Mouse (Mus musculus) gastrocnemius, adult 18-20 months (tissue): Measurements from ENCODE around the gene 4930556J24Rik. TPM values are rescaled to one million over a fixed set of nuclear protein-coding genes. Genes with fewer than 3 reads are reported as not detected.
"Not testable (repeated sequence)": the region's sequence is repeated elsewhere in the genome, so short reads cannot be mapped to it uniquely, and the experiment has no call there.

Experiments used
- DNase-seq: peaks from one replicate; pipeline ENCODE4 v3.0.0; 2021; ENCODE audit warnings: low spot score
- total RNA-seq, 2 experiments: library from RNA; stranded (reverse); gene quantifications; 2 replicates each; pipeline ENCODE4 v1.2.3; 2021

The 4930556J24Rik gene
- total RNA-seq, 2 experiments from 2014 or later = not detected

- DNase-seq = no peak
Measured at GRCm38 (mm10) chr11:3973081-3973480, 3.5 kb downstream of the 4930556J24Rik start.

GRCm38 (mm10) chr11:3970361-3970760, 6.2 kb downstream of the 4930556J24Rik start:
- DNase-seq = no peak

GRCm38 (mm10) chr11:3969837-3970236, 6.7 kb downstream of the 4930556J24Rik start:
- DNase-seq = no peak

DNA sequence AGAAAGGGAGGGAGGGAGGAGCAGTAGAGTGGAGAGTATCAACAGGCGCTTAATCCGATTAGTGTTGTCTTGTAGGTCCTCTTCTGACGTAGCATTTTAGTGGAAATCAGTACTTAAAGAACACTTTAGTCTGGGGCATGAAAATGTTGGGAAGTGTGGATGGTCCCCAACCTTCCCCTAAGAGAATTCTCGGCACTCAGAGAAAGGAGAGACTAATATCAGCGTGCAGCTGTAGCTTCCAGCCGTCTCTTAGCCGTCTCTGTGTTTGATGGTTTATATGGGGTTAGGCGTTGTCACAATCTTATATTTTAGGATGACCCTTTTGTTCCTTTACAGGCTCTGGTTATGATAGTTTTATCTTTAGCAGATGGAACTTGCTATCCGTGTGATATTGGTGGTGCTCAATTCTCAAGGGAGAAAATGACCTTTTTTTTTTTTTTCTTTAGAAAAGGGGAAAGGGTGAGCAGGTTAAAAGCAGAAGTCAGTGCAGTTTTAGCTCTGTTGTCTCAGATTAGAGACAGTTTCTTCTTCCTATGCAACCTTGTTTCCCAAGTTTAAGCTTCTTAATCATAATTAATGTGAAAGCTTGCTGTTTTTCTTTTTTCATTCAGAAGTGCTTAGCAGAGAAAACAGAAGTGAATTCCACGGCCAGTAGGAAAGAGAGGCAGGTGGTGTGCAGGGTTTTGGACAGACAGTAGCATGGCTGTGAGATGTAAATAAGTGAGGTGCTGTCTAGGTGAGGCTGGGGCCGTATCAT, 12.0 kb downstream of the 4930556J24Rik start:
- DNase-seq = no peak

DNA sequence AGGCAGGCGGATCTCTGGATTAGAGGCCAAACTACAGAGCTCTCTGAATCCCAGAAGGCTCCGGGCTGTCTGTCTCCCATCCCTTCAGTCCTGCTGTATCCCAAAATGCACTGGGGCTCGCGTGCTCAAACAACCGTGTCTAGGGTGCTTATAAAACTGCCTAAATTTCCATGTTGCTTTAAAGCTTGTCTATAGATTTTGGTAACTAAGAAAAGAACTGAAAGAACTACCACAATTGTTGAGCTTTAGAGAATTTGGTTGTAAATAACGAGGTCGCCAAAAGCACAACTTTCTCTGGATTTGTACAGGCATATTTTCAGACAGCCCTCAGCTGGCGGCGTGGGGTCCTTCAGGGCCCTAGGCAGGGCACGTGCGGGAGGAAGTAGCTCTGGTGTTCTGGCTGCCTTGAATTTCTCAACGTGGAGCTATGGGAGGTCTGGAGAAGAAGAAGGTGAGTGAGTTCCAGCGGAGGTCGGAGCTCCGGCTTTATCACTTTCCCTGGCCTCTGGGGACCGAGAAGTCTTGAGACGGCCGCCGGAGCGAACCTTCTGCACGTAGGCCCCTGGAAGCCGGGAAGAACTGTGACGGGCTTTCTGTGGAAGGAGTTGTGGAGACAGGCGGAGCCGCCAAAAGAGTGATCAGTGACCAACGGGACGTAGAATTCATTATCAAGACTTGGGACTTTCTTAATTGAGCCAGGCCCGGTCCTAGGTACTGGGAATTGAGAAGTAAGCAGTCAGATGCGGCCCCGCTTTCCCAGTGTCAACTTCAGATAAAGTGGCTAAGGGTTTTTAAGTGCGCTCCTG, 12.8 kb downstream of the 4930556J24Rik start, which contains the start of gene Pes1:
TSS of gene Pes1 (plus strand) at position 366 of the 806 bp plus-strand sequence.
- peak; percentile 79 for DNase-seq

- no peak for DNase-seq
Measured at GRCm38 (mm10) chr11:3963155-3963554, 13.4 kb downstream of the 4930556J24Rik start.

DNA sequence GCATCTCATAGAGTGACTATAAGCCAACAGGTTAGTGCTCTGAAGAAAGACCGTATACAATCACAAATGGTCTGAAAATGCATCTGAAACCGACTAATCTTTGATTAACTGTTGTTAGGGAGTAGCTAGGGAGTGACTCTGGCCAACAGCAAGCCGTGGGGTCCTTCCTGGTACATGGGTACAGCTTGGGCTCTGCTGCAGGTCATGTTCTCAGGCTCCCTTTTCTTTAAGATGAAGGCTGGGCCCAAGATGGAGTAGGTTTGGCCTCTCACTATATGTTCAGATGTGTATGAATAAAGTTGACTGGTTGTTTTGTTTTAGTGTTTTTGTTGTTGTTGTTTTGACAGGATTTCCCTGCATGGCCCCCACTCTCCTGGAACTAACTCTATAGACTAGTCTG, 14.8 kb downstream of the 4930556J24Rik start:
- no peak for DNase-seq

GRCm38 (mm10) chr11:3960901-3961300, 15.7 kb downstream of the 4930556J24Rik start:
- DNase-seq = no peak

DNA sequence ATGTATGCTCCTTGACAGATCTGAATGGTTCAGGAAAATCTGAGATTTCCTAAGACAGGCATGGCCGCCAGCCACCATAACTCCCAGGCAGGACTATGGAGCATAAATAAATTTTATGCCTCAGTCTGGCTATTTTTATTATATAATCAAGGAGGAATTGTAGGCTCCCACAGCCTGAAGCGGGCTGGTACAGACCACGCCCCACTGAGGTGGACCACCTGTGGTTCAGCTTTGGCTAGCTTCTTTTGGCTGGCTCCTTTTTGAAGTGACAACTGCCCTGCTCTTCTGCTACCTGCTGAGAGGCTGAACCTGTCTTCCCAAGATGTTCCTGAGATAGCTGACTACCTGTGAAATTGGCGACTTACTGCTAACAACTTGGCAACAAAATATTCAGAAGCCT, 21.2 kb downstream of the 4930556J24Rik start:
- DNase-seq = not testable (repeated sequence)

DNA sequence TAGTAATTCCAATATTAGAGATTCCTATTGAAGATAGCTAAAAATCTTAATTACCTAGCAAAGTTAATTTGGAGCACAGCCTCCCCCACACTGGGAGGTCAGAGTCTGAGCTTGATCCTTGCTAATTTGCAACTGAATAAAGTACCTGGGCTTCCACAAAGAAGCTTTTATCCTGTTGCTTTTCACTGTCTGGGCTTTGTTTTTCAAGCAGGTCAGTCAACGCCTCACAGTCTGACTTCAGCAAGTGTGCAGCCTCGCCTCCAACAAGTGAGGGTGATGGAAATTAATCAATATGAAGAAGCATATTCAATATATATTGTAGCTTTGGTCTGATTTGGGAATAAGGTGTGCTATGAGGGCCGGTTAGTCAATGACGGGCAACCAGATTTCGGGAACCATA, 21.7 kb downstream of the 4930556J24Rik start:
- DNase-seq = not testable (repeated sequence)

DNA sequence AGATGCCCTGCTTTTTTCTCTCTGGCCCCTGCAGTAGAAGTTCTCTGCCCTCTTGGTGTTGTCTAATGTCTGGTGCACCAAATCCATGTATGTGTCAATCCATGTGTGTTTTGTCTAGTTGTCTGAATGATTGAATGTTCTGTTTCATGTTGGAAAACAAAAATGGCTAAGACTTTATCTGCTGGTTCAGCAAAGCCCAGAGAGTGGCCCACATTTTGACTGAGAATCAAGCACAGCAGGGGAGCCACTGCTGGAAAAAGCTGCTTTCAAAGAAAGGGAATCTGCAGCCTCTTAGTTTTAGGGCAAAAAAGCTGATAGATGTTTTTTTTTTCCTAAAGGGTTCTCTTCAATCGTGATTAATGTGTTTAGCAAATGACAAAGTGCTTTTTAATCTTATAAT, 30.2 kb downstream of the 4930556J24Rik start:
- no peak for DNase-seq

DNA sequence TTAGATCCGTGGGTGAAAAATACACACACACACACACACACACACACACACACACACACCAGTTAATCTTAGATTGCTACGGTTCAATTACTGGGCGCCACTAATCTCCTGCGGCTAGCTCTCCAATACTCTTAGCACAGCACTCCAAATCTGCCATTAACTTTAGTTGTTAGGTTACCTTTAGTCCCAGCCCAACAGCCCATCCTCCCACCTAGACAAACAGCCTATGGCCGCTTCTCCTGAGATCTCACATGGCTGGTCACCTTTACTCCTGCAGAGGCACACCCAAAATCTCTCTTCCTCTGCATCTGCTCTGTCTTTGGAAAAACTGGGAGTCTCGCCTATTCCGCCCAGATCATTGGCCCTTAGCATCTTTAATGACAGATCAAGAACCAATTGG, 35.2 kb downstream of the 4930556J24Rik start:
- DNase-seq = no peak

DNA sequence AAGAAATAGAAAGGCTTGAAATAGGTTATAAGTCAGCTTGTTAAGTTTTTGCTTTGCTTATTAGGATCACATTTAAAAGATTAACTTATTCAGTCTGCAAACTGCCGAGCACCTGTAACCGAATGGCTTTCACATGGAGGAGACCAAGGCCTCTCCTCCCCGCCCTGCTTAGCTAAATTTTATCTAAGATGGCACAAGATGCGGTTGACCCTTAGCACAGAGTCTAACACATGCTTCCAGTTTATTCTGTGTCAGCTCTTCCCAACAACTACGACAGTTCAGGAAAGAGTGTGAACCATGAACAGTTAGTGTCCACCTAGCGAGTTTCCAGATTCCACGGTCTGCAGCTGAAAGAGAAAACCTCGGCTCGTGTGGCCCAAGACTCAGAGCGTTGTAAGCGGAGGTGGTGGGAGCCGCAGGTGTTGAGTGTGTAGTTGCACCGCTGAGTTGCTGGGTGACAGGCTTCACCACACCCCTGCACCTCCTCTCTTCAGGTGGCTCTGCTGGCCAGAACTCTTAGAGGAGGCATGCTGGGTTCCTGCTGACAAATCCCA, 39.2 kb downstream of the 4930556J24Rik start:
- no peak for DNase-seq

- no peak for DNase-seq
Measured at GRCm38 (mm10) chr11:3936318-3936717, 40.3 kb downstream of the 4930556J24Rik start.

GRCm38 (mm10) chr11:3935135-3935534, 41.4 kb downstream of the 4930556J24Rik start:
- DNase-seq = no peak

DNA sequence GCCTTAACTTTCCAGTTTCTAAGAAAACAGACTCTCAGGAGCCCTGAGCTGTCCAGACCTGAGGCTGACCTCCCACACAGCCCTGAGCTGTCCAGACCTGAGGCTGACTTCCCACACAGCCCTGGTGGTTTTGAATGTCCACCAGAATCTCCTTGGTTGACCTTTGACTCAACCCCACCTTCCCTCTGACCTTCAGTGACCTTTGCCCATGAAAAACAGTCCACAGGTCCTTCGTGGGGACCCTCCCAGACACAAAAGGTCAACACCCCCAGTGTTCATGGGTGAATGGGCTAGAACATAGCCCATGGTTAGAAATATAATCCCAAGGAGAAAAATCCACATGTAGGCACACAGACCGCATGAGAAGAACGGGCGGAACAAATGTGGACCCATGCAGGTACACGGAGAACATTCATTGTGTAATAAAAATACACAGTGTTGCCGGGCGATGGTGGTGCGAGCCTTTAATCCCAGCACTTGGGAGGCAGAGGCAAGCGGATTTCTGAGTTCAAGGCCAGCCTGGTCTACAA, 42.8 kb downstream of the 4930556J24Rik start:
- no peak for DNase-seq

DNA sequence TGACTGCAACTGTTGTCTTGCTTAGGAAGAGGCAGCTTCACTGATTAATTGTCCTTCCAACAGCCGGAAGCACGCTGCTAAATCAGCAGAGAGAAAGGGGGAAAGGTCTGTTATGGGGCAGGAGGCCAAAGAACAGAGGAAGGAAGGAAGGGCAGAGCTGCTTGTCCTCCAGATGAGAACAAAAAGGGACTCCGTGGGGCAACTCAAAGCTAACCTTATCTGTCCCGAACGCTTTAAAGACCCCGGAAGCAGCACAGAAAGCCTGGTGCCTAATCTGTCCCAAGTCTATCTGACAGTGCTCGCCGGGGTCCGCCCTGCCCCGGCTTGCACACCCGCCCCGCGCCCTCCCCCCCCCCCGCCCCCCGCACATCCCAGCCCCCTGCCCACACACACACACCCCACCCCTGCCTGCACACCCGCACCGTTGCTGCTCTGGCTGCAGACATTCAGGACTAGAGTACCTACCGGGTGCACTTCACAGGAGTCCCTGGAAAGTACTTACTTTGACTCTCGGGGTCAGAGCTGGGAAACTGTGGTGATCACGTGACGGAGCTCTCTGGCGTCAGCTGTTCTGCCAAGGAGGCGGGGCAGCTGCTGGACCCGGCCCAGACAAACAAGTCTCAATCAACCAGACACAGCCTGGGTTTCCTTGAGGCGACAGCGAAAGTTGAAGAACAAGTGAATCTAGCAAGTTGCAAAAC, 44.9 kb downstream of the 4930556J24Rik start, which contains the start of gene Tcn2:
TSS of gene Tcn2 (minus strand) at position 649 of the 701 bp plus-strand sequence.
- peak; percentile 88 for DNase-seq

GRCm38 (mm10) chr11:3930931-3931330, 45.6 kb downstream of the 4930556J24Rik start:
- no peak for DNase-seq

- no peak for DNase-seq
Measured at GRCm38 (mm10) chr11:3930019-3930418, 46.6 kb downstream of the 4930556J24Rik start.

- DNase-seq = no peak
Measured at GRCm38 (mm10) chr11:3925916-3926315, 50.7 kb downstream of the 4930556J24Rik start.

DNA sequence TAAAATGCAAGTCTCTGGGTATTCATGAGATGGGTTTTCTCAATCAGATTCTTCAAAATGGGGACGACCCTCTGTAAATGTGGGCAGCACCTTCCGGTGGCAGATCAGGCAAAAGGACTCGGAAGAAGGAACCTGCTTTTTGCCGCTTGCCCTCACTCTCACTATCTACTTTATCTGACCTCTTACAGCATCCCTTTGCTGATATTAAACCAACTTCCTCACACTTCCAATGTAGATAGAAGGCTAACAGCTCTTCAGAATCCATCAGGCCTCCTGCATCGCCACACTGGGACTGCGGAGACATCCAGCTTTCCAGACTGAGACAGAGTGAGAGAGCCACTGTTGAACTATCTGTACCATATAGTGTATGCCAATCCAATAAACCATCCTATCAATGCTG, 53.8 kb downstream of the 4930556J24Rik start:
- no peak for DNase-seq
